Comparison of ENCODE assay signal across 8 mouse cellular contexts in genomic region chr10:99441014-99441413, GRCm38 (mm10).
DNase-seq lines count a peak whose midpoint lies in the region; ATAC-seq and TF ChIP-seq lines count a peak whose summit lies in the region.

No protein-coding gene starts in this region.

- TF ChIP-seq EP300 in heart, postnatal 0 days (IDR thresholded peaks at IDR 0.05; ENCODE audit: low read depth), result 0 out of 2 replicates have a peak, but pooled peaks have one; percentile 41

- ATAC-seq in heart, postnatal 0 days (ENCODE audit: insufficient read depth, low read depth), result no peak
- no peak for ATAC-seq in midbrain, postnatal 0 days (ENCODE audit: low FRiP score)

- H3K4me1 ChIP-seq in heart, postnatal 0 days (ENCODE audit: control insufficient read depth, insufficient read depth), result 0 out of 2 replicates have a peak, but pooled peaks cover 5% of the 10 kb centered on the region
- H3K4me1 ChIP-seq in midbrain, postnatal 0 days (ENCODE audit: insufficient read depth, low read length), result no peaks in the 10 kb centered on the region

- no peaks in the 10 kb centered on the region for H3K27me3 ChIP-seq in heart, postnatal 0 days (ENCODE audit: control insufficient read depth, insufficient read depth, low read length)
- H3K27me3 ChIP-seq in midbrain, postnatal 0 days (ENCODE audit: insufficient read depth, low read length), result no peaks in the 10 kb centered on the region

- H3K36me3 ChIP-seq in heart, postnatal 0 days (replicated peaks; ENCODE audit: control insufficient read depth, insufficient read depth, low read length), result no peaks in the 10 kb centered on the region
- no peaks in the 10 kb centered on the region for H3K36me3 ChIP-seq in midbrain, postnatal 0 days (ENCODE audit: insufficient read depth, low read length)

- no peak for TF ChIP-seq CTCF in heart, postnatal 0 days (IDR thresholded peaks at IDR 0.05; ENCODE audit: low read depth)
- TF ChIP-seq CTCF in midbrain, postnatal 0 days (IDR thresholded peaks at IDR 0.05), result no peak

- no peak overlapping the region for H3K9ac ChIP-seq in heart, postnatal 0 days (replicated peaks; ENCODE audit: low read depth, low read length)
- H3K9ac ChIP-seq in midbrain, postnatal 0 days (replicated peaks; ENCODE audit: low read length, poor library complexity, severe bottlenecking), result no peak overlapping the region

- 27% methylated on average over 6 of the region's 6 CpGs for WGBS in heart, postnatal 0 days
- WGBS in midbrain, postnatal 0 days, result 48% methylated on average over 6 of the region's 6 CpGs

- no peak overlapping the region for H3K27ac ChIP-seq in heart, postnatal 0 days (ENCODE audit: low read depth)
- no peak overlapping the region for H3K27ac ChIP-seq in midbrain, postnatal 0 days (ENCODE audit: low read depth, low read length)

- H3K4me2 ChIP-seq in heart, postnatal 0 days (ENCODE audit: low read depth, low read length), result no peak overlapping the region
- no peak overlapping the region for H3K4me2 ChIP-seq in midbrain, postnatal 0 days (ENCODE audit: low read depth, low read length, poor library complexity, severe bottlenecking)

- no peak overlapping the region for H3K4me3 ChIP-seq in heart, postnatal 0 days (ENCODE audit: low read depth, low read length)
- H3K4me3 ChIP-seq in midbrain, postnatal 0 days (ENCODE audit: low read depth, low read length), result no peak overlapping the region

- H3K9me3 ChIP-seq in heart, postnatal 0 days (replicated peaks; ENCODE audit: control insufficient read depth, low read length), result no peaks in the 10 kb centered on the region
- H3K9me3 ChIP-seq in midbrain, postnatal 0 days (ENCODE audit: low read length), result no peaks in the 10 kb centered on the region

- peak; percentile 47 for DNase-seq in embryo, embryonic 11 days
- no peak for DNase-seq in embryo, embryonic 10.5 days (ENCODE audit: low spot score)
- peak; percentile 30 to 73 for DNase-seq in urinary bladder, adult 18-20 months (ENCODE audit: low spot score in 2 of 2)
- no peak for DNase-seq in urinary bladder, postnatal 10 days (ENCODE audit: low spot score)
- peak; percentile 70 for DNase-seq in heart, postnatal 0 days (ENCODE audit: low spot score)
- peak; percentile 76 for DNase-seq in layer of hippocampus, adult 9-10 months (ENCODE audit: low spot score)
- DNase-seq in midbrain, postnatal 0 days (ENCODE audit: low spot score), result peak; percentile 73
- DNase-seq in thymus, postnatal 36 days, result peak; percentile 26 to 54

Comparison
In these comparisons a context has a peak if more than half of its experiments do, and no peak if none do; other contexts are left out.
1. DNase-seq: peak in embryo, embryonic 11 days (single experiment), urinary bladder, adult 18-20 months (2 of 2), heart, postnatal 0 days (single experiment), layer of hippocampus, adult 9-10 months (single experiment), midbrain, postnatal 0 days (single experiment) and thymus, postnatal 36 days (2 of 2); none in embryo, embryonic 10.5 days (single experiment) and urinary bladder, postnatal 10 days (single experiment).